Mouse (Mus musculus) left cerebral cortex, postnatal 36 days (tissue): ENCODE results near the gene Npr2. TPM values are rescaled to one million over a fixed set of nuclear protein-coding genes. Genes with fewer than 3 reads are reported as not detected.
"Not testable (repeated sequence)": the region's sequence is repeated elsewhere in the genome, so short reads cannot be mapped to it uniquely, and the experiment has no call there.

Source experiments
- DNase-seq, 2 experiments: peaks; one replicate each; pipeline ENCODE4 v3.0.0; 2021 to 2022; ENCODE audit warnings: low spot score in 2 of 2, mixed read lengths in 1 of 2
- intact Hi-C: fragments of 180-260 bp; cut with DNase I; formaldehyde crosslinking; loops from one replicate; pipeline ENCODE4 v1.15.1; 2025
- total RNA-seq, 2 experiments: library from RNA; stranded (reverse); gene quantifications; 2 replicates each; pipeline ENCODE4 v1.2.3; 2021

Npr2 gene
- 10 to 100 TPM; 46.4 to 62.2 TPM for total RNA-seq

DNA sequence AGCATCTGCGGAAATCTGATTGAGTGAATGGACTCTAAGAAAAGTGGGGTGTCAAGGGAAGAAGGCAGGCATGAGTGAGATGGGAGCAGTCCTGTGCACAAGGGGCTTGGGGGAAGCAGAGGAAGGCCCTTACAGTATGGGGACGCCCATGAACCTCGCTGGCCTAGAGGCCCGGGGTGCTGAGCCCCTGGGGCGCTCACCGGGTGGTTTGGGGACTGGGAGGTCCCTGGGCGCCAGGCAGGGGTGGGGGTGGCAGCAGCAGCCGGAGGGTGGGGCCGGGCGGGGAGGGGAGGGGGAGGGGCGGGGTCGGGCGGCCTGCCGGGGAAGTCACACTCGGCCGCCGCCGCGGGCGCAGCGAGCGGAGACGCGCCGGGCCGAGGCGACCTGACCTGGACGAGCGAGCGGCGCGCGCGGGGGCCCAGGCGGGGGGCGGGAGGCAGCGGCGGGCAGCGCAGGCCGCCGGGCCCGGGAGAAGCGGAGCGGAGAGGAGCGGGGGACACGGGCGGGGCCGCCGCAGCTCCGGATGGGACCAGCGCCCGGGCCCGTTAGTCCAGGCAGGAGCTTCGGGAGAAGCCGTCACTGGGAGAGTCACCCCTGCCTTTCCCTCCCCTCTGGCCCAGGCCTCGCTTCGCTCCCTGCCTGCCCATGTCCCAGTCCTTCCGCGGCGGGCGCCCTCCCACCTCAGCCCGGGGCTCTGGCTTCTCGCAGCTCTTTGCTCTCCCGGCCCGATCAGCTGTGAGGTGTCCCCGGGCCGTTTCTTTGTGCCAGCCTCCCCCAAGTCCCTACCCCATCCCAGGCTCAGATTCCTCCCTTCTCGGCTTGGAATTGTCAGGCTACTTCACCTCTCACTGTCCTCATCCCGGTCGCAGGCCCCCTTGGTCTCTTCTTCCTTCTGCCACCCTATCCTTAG is at the start of gene Npr2:
Gene Npr2 (plus strand): TSS at position 890 of the 910 bp plus-strand sequence.
- intact Hi-C loops, result loop anchor here (2.0 kb wide), 2 partner anchors 26 to 36 kb away; partner anchors contain the start of gene Hint2
- peak; percentile 46 to 60 for DNase-seq

DNA sequence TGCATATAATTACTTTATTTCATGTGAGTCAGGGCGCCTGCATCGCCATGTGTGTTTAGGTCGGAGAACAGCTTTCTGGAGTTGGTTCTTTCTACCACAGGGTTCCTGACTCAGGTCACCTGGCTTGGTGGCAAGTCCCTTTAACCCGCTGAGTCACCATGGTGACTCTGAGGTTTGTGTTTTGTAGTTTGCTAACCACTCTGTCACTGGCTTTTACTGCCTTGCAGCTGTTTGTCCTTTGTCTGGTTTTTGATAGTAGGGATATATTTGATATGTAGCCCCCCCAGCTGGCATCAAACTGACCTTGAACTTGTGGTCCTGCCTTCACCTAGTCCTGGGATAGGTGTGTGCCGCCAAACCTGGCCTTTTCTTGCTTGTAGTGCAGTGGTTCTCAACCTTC is 49.5 kb upstream of the Npr2 start:
- intact Hi-C loops, result no loop called here
- DNase-seq, result no peak

DNA sequence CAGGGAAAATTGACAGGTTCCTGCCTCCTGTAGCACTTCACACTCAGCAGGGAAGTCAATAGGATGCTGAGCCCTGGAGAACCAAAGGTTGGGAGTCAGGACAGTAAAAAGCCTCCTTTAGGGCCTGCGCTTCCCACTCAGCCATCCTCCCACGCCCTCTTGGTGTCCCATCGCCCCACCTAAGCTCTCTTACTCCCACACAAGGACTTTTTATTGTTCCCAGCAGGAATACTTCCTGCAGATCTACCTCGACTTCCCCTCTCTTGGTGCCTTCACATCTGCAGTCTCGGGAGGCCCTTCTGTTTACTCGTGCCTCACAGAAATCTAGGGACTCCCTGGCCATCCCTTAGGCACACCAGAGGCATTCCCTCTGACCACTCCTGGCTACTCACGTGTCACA is 48.3 kb upstream of the Npr2 start:
- intact Hi-C loops, result no loop called here
- DNase-seq, result no peak

DNA sequence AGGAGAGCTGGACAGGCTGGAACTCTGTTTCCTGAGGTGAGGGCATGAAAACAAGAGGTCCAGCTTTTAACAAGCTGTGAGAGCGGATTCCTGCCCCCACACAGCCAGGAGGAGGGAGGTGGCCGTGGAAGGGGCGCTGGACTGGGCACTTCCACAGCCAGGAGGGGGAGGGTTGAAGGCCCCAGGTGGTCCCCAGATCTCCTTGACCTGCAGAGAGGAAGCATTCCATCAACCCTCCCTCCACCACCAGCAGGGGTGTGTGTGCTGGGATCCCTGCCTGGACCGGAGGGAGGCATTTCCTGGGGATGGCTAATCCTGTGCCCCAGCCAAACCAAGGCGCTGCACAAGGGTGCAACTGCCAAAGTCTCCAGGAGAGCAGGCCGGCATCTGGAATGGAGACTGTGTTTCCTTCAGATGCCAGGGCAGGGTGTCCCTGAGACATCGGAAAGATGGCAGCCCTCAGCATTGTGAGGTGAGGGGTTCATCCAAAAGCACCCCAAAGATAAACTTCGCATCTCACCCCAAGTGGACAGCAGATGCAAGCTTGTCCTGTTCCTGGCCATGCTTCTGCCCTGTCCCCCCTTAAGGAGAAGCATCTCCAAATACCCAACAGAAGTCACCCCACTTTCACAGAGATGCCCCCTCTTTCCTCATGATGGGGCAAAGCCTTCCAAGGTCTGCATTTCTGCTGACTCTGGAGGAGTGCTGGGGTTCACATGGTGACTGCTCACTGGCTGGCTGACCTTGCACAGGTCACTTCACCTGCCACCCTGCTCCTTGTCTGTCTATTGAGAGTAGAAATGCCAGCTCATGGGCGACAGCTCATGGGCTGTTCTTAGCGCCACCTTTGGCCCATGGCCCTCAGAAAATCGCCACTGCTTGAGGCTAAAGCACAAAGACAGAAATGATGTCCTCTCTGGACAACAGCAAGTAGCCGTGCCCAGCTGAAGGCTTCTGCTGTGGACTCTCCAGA is 47.0 kb upstream of the Npr2 start, which contains the start of gene Msmp:
Gene Msmp (minus strand): TSS at position 51 of the 973 bp plus-strand sequence.
- intact Hi-C loops, result no loop called here
- DNase-seq, result no peak

DNA sequence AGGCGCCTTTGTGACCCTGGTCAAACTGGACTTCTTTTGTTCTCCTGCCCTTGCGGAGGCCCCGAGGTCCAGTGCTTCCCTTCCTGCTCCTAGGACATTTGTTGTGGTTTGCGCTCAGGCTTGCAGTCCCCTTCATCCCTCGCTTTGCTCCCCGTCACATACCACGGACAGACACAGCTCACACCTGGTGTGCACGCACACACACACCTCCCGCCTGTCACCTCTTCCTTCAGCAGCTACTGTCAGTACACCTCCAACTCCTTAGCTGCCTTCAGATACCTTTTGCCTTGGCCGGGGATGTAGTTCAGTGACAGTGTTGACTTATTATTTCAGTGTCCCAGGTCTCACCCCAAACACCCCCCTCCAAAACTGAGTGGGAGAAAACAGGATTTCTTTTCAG is 46.1 kb upstream of the Npr2 start:
- no peak for DNase-seq
- intact Hi-C loops, result no loop called here

- DNase-seq, result no peak
- intact Hi-C loops, result no loop called here
Observed at GRCm38 (mm10) chr4:43586411-43586810, 45.3 kb upstream of the Npr2 start.

- intact Hi-C loops, result no loop called here
- DNase-seq, result no peak
Observed at GRCm38 (mm10) chr4:43587681-43588080, 44.1 kb upstream of the Npr2 start.

- no peak for DNase-seq
- intact Hi-C loops, result no loop called here
Observed at GRCm38 (mm10) chr4:43591543-43591942, 40.2 kb upstream of the Npr2 start.

- DNase-seq, result no peak
- intact Hi-C loops, result no loop called here
Observed at GRCm38 (mm10) chr4:43591961-43592360, 39.8 kb upstream of the Npr2 start.

DNA sequence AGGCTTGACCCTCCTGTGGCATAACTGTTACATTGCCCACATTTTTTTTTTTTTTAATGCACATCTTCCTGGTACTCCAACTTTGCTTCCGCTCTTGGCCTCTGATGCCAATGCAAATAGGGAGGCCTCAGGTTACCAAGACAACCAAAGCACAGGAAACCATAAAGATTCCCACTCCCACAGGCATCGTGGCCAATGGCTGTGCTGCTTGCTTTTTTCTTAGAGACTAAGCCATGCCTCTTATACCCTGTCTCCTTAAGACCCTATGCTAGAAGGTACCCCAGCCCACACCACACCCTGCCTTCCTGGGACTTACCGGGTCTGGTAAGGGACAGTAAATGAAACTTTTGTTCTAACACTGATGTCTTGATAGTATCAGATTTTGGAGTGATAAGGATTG is 38.3 kb upstream of the Npr2 start:
- intact Hi-C loops, result no loop called here
- DNase-seq, result no peak

GRCm38 (mm10) chr4:43596597-43596996 is 35.1 kb upstream of the Npr2 start:
- DNase-seq, intact Hi-C loops: not testable (repeated sequence)

DNA sequence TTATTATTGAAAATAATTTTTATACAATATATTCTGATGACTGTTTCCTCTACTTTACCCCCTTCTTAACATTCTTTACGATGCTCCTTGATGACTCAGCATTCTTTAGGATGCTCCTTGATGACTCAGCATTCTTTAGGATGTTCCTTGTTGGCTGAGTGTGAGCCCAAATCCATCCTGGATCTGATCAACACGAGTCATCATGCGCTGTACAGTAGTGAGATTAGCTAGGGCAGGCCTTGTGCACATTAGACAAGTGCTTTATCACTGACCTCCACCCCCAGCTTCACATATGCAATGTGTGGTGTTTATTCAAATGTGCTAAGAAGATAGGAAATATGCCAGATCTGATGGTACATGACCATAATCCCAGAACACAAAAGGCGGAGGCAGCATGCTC is 33.5 kb upstream of the Npr2 start:
- DNase-seq, result no peak
- intact Hi-C loops, result no loop called here

DNA sequence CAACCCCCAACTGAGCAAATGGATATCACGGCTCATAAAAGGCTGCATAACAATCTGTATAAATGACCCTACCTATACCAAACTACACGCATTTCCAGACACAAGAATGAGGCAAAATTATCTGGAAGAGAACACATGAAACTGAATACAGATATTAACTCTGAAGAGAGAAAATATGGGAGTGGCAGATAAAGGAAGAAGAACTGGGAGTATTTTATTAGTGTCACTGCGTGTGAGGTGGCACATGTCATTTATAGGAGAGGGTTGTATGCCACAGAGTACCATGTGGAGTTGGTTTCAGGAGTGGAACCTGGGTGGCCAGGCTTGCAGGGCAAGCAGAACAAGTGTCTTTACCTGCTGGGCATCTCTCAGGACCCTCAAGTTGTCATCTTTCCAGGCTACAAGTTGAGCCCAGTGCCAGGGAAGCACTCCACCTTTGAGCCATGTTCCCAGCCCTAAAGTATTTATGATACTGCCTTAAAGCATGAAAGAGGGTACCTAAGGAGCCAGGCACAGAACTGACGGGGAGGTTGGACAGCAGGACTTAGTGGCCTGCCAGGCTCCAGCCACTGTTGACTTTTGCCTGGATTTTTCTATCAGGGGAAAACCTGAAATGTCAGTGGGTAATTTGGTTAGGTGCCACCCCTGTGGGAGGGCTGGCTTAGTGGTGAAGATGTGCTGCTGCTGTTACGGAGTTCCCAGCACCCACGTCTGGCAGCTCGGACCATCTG is 32.9 kb upstream of the Npr2 start:
- intact Hi-C loops, result no loop called here
- no peak for DNase-seq

- DNase-seq, result no peak
- intact Hi-C loops, result no loop called here
Observed at GRCm38 (mm10) chr4:43600195-43600934, 31.4 kb upstream of the Npr2 start.

- no peak for DNase-seq
- intact Hi-C loops, result no loop called here
Observed at GRCm38 (mm10) chr4:43604099-43604498, 27.6 kb upstream of the Npr2 start.

GRCm38 (mm10) chr4:43604751-43605685 is 26.7 kb upstream of the Npr2 start:
- intact Hi-C loops, result no loop called here

GRCm38 (mm10) chr4:43612534-43612933 is 19.2 kb upstream of the Npr2 start:
- intact Hi-C loops, result no loop called here
- no peak for DNase-seq

More at GRCm38 (mm10) chr4:43604751-43605685, 26.7 kb upstream of the Npr2 start:
- DNase-seq, result no peak
